Mouse (Mus musculus) lung, embryonic 14.5 days (tissue): ENCODE data around the gene Ccdc36. TPM values are rescaled to one million over a fixed set of nuclear protein-coding genes. Genes with fewer than 3 reads are reported as not detected.
A peak's percentile ranks its signal among the peaks of the same experiment; 100 is the strongest.

Experiments used
- ATAC-seq: fragments of 200-750 bp; cut with Nextera tagmentation; 2 replicates; pipeline ENCODE4 v1.8.0; 2017; ENCODE audit warnings: mild to moderate bottlenecking, moderate TSS enrichment, moderate library complexity; ENCODE audit not compliant: insufficient read depth
- DNase-seq: peaks from one replicate; pipeline ENCODE4 v3.0.0-alpha.2; 2015
- H3K27ac ChIP-seq: fragments of 300-500 bp; sonication (generic); 2 replicates; pipeline ENCODE4 v1.5.1; 2014; ENCODE audit warnings: low read depth, mild to moderate bottlenecking, moderate library complexity
- H3K27me3 ChIP-seq: fragments of 300-500 bp; sonication (generic); 2 replicates; pipeline ENCODE4 v1.6.1; 2014; ENCODE audit warnings: low read length, control low read depth; ENCODE audit not compliant: insufficient read depth
- H3K36me3 ChIP-seq: fragments of 300-500 bp; sonication (generic); 2 replicates; pipeline ENCODE4 v1.6.1; 2014; ENCODE audit warnings: control low read depth; ENCODE audit not compliant: insufficient read depth
- H3K4me1 ChIP-seq: fragments of 300-500 bp; sonication (generic); 2 replicates; pipeline ENCODE4 v1.6.1; 2014; ENCODE audit warnings: antibody characterized with exemption, control low read depth; ENCODE audit not compliant: insufficient read depth
- H3K4me2 ChIP-seq: fragments of 300-500 bp; sonication (generic); 2 replicates; pipeline ENCODE4 v1.6.1; 2014; ENCODE audit warnings: mild to moderate bottlenecking
- H3K4me3 ChIP-seq: fragments of 300-500 bp; sonication (generic); 2 replicates; pipeline ENCODE4 v1.5.1; 2014; ENCODE audit warnings: low read depth, low read length
- H3K9ac ChIP-seq: fragments of 300-500 bp; sonication (generic); 2 replicates; pipeline ENCODE4 v1.6.1; 2014
- H3K9me3 ChIP-seq: fragments of 300-500 bp; sonication (generic); 2 replicates; pipeline ENCODE4 v1.6.1; 2016; ENCODE audit warnings: low read depth, low read length, control low read depth
- CTCF ChIP-seq: IDR thresholded peaks from 2 replicates; pipeline ENCODE4 v1.5.1; 2016; ENCODE audit warnings: antibody characterized with exemption, low read depth
- WGBS: fragments of 180-500 bp; shearing (Covaris S2); extraction: QIAGEN DNeasy Blood & Tissue Kit; methylation state at CpG from one replicate; pipeline ENCODE4 v1.1.7; 2014; 5-methylcytosine and 5-hydroxymethylcytosine counted together
- polyA plus RNA-seq: library from polyadenylated mRNA; unstranded; fragments of >200 nt; fragmentation: Nextera tagmentation; extraction: Ambion mirVana; gene quantifications from 2 replicates; pipeline ENCODE4 v1.2.1, GENCODE M21; 2014

The Ccdc36 gene
- polyA plus RNA-seq, 1 experiment from 2014 or later: 3.0 TPM

DNA sequence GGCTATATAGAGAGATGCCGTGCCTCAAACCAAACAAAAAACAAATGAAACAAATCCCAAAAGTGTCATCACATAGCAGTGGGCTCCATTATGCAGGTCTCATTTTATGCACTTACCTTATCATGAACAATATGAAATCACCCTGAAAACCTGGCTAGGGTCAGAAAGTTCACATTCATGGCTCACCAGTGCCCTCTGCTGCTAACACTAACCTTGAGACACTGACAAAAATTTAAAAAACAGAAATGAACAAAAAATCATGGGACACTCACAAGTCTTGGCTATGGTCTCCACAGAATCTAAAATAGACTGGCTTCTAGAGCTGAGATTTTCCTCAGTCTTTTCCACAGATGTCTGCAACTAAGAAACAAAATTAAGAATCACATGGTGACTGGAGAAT, 16.1 kb downstream of the Ccdc36 start:
- 70% methylated on average over 1 of the region's 1 CpGs for WGBS
- Histone ChIP-seq H3K9ac (no peak overlapping the region), H3K9me3 (no peaks in the 10 kb centered on the region), H3K4me2 (no peak overlapping the region), H3K36me3 (no peaks in the 10 kb centered on the region), H3K27me3 (no peaks in the 10 kb centered on the region), H3K4me1 (no peaks in the 10 kb centered on the region), H3K4me3 (no peak overlapping the region), H3K27ac (no peak overlapping the region)
- DNase-seq (peak; percentile 19), ATAC-seq (no peak)
- peak; percentile 32 for TF ChIP-seq CTCF

DNA sequence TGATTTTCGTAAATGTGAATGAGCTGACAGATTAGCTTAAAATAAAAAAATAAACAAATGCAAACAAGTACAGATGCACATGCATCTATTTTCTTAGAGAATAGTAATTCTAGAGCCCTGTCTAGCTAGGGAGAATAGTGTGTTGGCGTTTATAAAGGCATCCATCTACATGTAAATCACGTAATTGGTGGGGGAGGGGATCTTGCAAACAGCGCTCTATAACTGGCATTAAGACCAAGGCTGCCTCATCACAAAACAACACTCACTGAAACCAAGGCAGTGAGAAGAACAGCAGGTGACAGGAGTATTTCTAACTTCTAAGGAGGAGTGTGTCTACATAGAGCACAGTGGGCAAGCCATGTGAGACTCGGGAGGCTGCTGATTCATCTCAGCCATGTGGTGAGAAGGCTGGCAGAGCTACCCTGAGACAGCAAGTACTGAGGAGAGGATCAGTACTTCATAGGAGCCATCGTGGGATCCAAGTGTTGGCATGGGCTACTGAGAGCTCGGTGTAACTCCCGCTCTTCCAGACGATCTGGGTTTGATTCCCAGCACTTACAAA, 16.8 kb downstream of the Ccdc36 start:
- no peak overlapping the region for H3K4me3 ChIP-seq
- H3K4me1 ChIP-seq: no peaks in the 10 kb centered on the region
- TF ChIP-seq CTCF: no peak
- no peak for DNase-seq
- H3K27ac ChIP-seq: no peak overlapping the region
- no peaks in the 10 kb centered on the region for H3K9me3 ChIP-seq
- WGBS: 78% methylated on average over 9 of the region's 9 CpGs
- no peak overlapping the region for H3K4me2 ChIP-seq
- ATAC-seq: no peak
- no peak overlapping the region for H3K9ac ChIP-seq
- H3K27me3 ChIP-seq: no peaks in the 10 kb centered on the region
- H3K36me3 ChIP-seq: no peaks in the 10 kb centered on the region

DNA sequence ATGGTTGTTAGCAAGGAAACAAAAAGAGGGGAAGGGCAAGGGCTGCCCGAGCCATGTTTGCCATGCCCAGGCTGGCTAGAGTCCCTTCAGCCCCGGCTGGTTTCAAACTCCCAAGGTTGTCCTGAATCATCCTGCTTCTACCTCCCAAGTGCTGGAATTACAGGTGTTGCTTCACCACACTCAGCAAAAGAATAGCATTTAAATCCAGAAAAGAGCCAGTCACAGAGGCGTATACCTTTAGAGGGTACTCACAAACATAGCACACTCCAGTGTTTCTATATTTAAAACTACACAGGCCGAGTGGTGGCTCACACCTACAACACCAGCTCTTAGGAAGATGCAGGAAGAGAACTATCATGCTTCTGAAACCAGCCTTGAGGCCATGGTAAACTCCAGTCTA, 18.7 kb downstream of the Ccdc36 start:
- WGBS: 85% methylated on average over 4 of the region's 4 CpGs
- H3K4me2 ChIP-seq: no peak overlapping the region
- DNase-seq (no peak), ATAC-seq (no peak)
- H3K4me1 ChIP-seq: no peaks in the 10 kb centered on the region
- no peaks in the 10 kb centered on the region; the same call in 1 of the 2 replicates for H3K36me3 ChIP-seq
- no peaks in the 10 kb centered on the region for H3K27me3 ChIP-seq
- no peak overlapping the region for H3K9ac ChIP-seq
- H3K27ac ChIP-seq: no peak overlapping the region
- TF ChIP-seq CTCF: no peak
- H3K4me3 ChIP-seq: no peak overlapping the region
- H3K9me3 ChIP-seq: no peaks in the 10 kb centered on the region

DNA sequence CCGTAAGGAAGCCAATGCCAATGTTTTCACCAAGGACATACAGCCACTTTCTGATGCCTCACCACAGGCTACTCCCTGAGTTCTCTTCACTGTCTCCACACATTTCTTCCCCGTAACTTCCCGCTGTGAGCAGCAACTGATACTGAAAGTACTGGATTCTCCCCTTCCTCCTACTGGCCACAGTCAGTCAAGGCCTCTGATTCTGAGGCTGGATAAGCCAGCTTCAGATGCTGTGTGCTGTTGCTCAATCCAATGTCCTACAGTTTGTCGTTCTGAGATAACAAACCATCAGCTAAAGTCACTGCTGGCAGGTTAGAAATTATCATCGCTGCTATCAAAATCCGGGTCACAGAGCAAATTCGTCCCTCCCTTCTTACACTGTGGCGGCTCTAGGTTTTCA, 23.8 kb downstream of the Ccdc36 start:
- TF ChIP-seq CTCF: no peak
- H3K4me2 ChIP-seq: no peak overlapping the region
- H3K36me3 ChIP-seq: no peaks in the 10 kb centered on the region; the same call in 1 of the 2 replicates
- no peaks in the 10 kb centered on the region; the same call in 1 of the 2 replicates for H3K4me1 ChIP-seq
- WGBS: 72% methylated on average over 8 of the region's 8 CpGs
- H3K9me3 ChIP-seq: no peaks in the 10 kb centered on the region
- ATAC-seq: no peak
- no peak for DNase-seq
- H3K4me3 ChIP-seq: no peak overlapping the region
- H3K27me3 ChIP-seq: no peaks in the 10 kb centered on the region
- no peak overlapping the region for H3K27ac ChIP-seq
- no peak overlapping the region for H3K9ac ChIP-seq

DNA sequence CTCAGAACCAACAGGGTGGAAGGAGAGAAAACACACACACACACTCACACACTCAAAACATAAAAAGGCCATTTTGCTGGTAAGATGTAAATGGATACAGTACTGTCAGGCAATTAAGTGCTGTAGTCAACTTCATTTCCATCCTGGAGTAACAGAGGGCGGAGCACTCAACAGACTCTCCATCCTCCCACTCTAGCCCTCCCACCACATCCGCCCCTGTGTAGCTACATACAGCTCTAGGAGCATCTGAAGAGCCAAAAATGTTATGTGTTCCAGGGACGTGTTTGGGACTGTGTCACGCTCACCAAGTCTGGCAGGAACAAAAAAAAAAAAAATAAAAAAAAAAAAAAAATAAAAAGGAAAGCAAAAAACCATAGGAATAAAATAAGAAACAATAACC, 25.2 kb downstream of the Ccdc36 start:
- DNase-seq: no peak
- no peak overlapping the region for H3K4me2 ChIP-seq
- H3K4me3 ChIP-seq: no peak overlapping the region
- no peaks in the 10 kb centered on the region; the same call in 1 of the 2 replicates for H3K36me3 ChIP-seq
- no peaks in the 10 kb centered on the region for H3K27me3 ChIP-seq
- 68% methylated on average over 4 of the region's 4 CpGs for WGBS
- no peak overlapping the region for H3K9ac ChIP-seq
- TF ChIP-seq CTCF: no peak
- no peaks in the 10 kb centered on the region; the same call in 1 of the 2 replicates for H3K4me1 ChIP-seq
- H3K27ac ChIP-seq: no peak overlapping the region
- ATAC-seq: no peak
- no peaks in the 10 kb centered on the region for H3K9me3 ChIP-seq

DNA sequence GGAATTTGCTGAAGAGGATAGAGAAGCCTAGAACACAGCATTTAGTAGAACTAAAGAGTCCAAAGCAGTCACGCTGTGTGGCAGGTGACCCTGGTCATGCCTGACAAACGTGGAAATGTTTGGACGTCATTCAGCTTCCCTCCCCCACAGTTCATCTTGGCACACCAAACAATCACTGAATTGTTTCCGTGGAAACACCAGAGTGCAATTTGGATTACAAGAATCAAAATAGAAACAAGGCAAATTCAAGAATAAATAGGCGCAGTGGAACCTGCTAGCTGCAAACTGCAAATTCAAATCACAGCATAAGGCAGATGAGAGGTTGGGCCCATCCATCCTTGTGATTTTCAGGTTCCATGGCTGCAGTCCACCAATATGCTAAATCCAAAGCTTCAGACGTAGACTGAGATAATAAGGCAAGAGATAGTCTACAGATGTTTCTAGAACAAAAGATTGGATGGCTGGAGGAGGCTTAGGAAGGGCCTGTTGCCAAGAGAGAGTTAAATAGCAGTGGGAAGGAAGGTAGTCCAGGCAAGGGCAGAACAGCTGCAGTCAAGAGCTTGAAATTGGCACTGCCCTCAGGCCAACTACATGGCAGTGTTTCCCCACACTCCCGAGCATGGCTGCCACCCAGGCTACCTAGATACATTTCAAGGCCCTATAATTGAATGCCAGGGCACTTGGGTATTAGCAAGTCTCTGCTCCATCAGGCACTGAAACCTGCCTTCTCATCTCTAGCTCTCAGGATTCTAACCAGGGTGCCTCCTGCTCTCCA, 26.9 kb downstream of the Ccdc36 start:
- Histone ChIP-seq H3K4me2 (no peak overlapping the region), H3K4me3 (no peak overlapping the region), H3K27me3 (no peaks in the 10 kb centered on the region), H3K9ac (no peak overlapping the region), H3K36me3 (no peaks in the 10 kb centered on the region; the same call in 1 of the 2 replicates), H3K4me1 (no peaks in the 10 kb centered on the region; the same call in 1 of the 2 replicates), H3K27ac (peak overlapping the region; percentile 40; the same call in 1 of the 2 replicates), H3K9me3 (no peaks in the 10 kb centered on the region)
- TF ChIP-seq CTCF: no peak
- no peak for DNase-seq
- 69% methylated on average over 7 of the region's 7 CpGs for WGBS
- ATAC-seq: no peak

DNA sequence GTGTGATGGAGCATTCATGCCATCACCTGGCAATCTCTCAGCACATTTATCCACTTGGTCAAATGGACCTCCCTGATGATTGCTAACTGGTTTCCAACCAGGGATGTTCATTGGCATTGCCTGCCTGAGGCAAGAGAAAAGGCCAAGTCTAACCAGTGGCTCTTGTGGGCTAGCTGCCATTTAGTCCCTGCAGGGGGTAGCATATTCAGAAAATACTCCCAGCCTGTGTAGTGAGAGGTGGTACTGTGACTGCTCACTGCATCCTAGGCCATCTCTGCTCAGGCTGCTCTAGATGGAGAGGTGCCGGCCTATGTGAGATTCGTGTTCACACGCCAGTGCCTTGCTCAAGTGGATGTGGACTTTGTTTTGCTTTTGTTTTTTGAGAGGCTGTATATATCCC, 30.0 kb downstream of the Ccdc36 start:
- no peak overlapping the region for H3K27ac ChIP-seq
- no peaks in the 10 kb centered on the region for H3K9me3 ChIP-seq
- DNase-seq (no peak), ATAC-seq (no peak)
- H3K36me3 ChIP-seq: peaks cover 2% of the 10 kb centered on the region; the same call in 1 of the 2 replicates
- H3K4me3 ChIP-seq: no peak overlapping the region
- no peak overlapping the region for H3K9ac ChIP-seq
- H3K4me2 ChIP-seq: no peak overlapping the region
- 85% methylated on average over 3 of the region's 3 CpGs for WGBS
- no peaks in the 10 kb centered on the region; the same call in 1 of the 2 replicates for H3K4me1 ChIP-seq
- TF ChIP-seq CTCF: no peak
- H3K27me3 ChIP-seq: no peaks in the 10 kb centered on the region
